Mouse (Mus musculus) stomach, embryonic 15.5 days (tissue): ENCODE results near the gene Tspan3. TPM values are rescaled to one million over a fixed set of nuclear protein-coding genes. Genes with fewer than 3 reads are reported as not detected.

Experiments
- ATAC-seq: fragments of 200-750 bp; cut with Nextera tagmentation; 2 replicates; pipeline ENCODE4 v1.8.0; 2017; ENCODE audit warnings: low read depth, moderate number of reproducible peaks, moderate TSS enrichment; ENCODE audit not compliant: insufficient read depth, low FRiP score
- H3K27ac ChIP-seq: fragments of 300-500 bp; sonication (generic); 2 replicates; pipeline ENCODE4 v1.5.1; 2015; ENCODE audit warnings: mild to moderate bottlenecking, inconsistent platforms
- H3K27me3 ChIP-seq: fragments of 300-500 bp; sonication (generic); replicated peaks from 2 replicates; pipeline ENCODE4 v1.6.1; 2015; ENCODE audit warnings: inconsistent platforms
- H3K36me3 ChIP-seq: fragments of 300-500 bp; sonication (generic); 2 replicates; pipeline ENCODE4 v1.6.1; 2015; ENCODE audit warnings: inconsistent platforms
- H3K4me1 ChIP-seq: fragments of 300-500 bp; sonication (generic); 2 replicates; pipeline ENCODE4 v1.6.1; 2015; ENCODE audit warnings: inconsistent platforms
- H3K4me2 ChIP-seq: fragments of 300-500 bp; sonication (generic); 2 replicates; pipeline ENCODE4 v1.6.1; 2015; ENCODE audit warnings: mild to moderate bottlenecking, inconsistent platforms
- H3K4me3 ChIP-seq: fragments of 300-500 bp; sonication (generic); replicated peaks from 2 replicates; pipeline ENCODE4 v1.5.1; 2015; ENCODE audit warnings: inconsistent platforms
- H3K9ac ChIP-seq: fragments of 300-500 bp; sonication (generic); 2 replicates; pipeline ENCODE4 v1.6.1; 2015; ENCODE audit warnings: inconsistent platforms
- H3K9me3 ChIP-seq: fragments of 300-500 bp; sonication (generic); 2 replicates; pipeline ENCODE4 v1.6.1; 2016; ENCODE audit warnings: inconsistent platforms
- WGBS: fragments of 180-500 bp; shearing (Covaris S2); methylation state at CpG from one replicate; pipeline ENCODE4 v1.1.7; 2015; 5-methylcytosine and 5-hydroxymethylcytosine counted together
- polyA plus RNA-seq: library from polyadenylated mRNA; unstranded; fragments of >200 nt; fragmentation: Nextera tagmentation; extraction: Ambion mirVana; gene quantifications from 2 replicates; pipeline ENCODE4 v1.2.1, GENCODE M21; 2015

Gene Tspan3
- polyA plus RNA-seq, 1 experiment from 2014 or later = 422 TPM

GRCm38 (mm10) chr9:56191498-56192455 is 26.5 kb upstream of the Tspan3 start:
- Histone ChIP-seq H3K27ac (no peak overlapping the region), H3K27me3 (no peaks in the 10 kb centered on the region), H3K9me3 (no peaks in the 10 kb centered on the region), H3K9ac (no peak overlapping the region), H3K4me1 (0 out of 2 replicates have a peak, but pooled peaks cover 9% of the 10 kb centered on the region), H3K4me3 (no peak overlapping the region), H3K4me2 (no peak overlapping the region), H3K36me3 (no peaks in the 10 kb centered on the region)
- ATAC-seq = no peak
- WGBS = 46% methylated on average over 11 of the region's 11 CpGs

- WGBS = 45% methylated on average over 8 of the region's 8 CpGs
- ATAC-seq = no peak
- no peak overlapping the region for H3K4me2 ChIP-seq
Observed at GRCm38 (mm10) chr9:56180118-56180781, 15.0 kb upstream of the Tspan3 start.

GRCm38 (mm10) chr9:56179416-56180117 is 14.3 kb upstream of the Tspan3 start:
- no peaks in the 10 kb centered on the region for H3K27me3 ChIP-seq
- no peak overlapping the region for H3K9ac ChIP-seq
- no peak overlapping the region for H3K27ac ChIP-seq
- 74% methylated on average over 6 of the region's 6 CpGs for WGBS
- no peak overlapping the region for H3K4me3 ChIP-seq
- H3K4me1 ChIP-seq = no peaks in the 10 kb centered on the region
- no peaks in the 10 kb centered on the region for H3K9me3 ChIP-seq
- no peaks in the 10 kb centered on the region for H3K36me3 ChIP-seq
- ATAC-seq = no peak
- no peak overlapping the region for H3K4me2 ChIP-seq

More at GRCm38 (mm10) chr9:56180118-56180781, 15.0 kb upstream of the Tspan3 start:
- Histone ChIP-seq H3K9me3 (no peaks in the 10 kb centered on the region), H3K9ac (no peak overlapping the region), H3K4me3 (no peak overlapping the region), H3K27ac (no peak overlapping the region), H3K27me3 (no peaks in the 10 kb centered on the region), H3K36me3 (no peaks in the 10 kb centered on the region), H3K4me1 (no peaks in the 10 kb centered on the region)

- H3K27ac ChIP-seq = no peak overlapping the region
- WGBS = 80% methylated on average over 4 of the region's 4 CpGs
Observed at GRCm38 (mm10) chr9:56177354-56177753, 12.1 kb upstream of the Tspan3 start.

GRCm38 (mm10) chr9:56175316-56175715 is 10.0 kb upstream of the Tspan3 start:
- no peaks in the 10 kb centered on the region for H3K9me3 ChIP-seq
- H3K4me3 ChIP-seq = no peak overlapping the region
- 86% methylated on average over 3 of the region's 3 CpGs for WGBS
- no peaks in the 10 kb centered on the region for H3K36me3 ChIP-seq
- ATAC-seq = no peak
- no peaks in the 10 kb centered on the region for H3K27me3 ChIP-seq
- no peak overlapping the region for H3K4me2 ChIP-seq
- H3K9ac ChIP-seq = no peak overlapping the region
- no peaks in the 10 kb centered on the region for H3K4me1 ChIP-seq
- no peak overlapping the region for H3K27ac ChIP-seq

More at GRCm38 (mm10) chr9:56177354-56177753, 12.1 kb upstream of the Tspan3 start:
- Histone ChIP-seq H3K27me3 (no peaks in the 10 kb centered on the region), H3K4me3 (no peak overlapping the region), H3K4me2 (no peak overlapping the region), H3K36me3 (no peaks in the 10 kb centered on the region), H3K4me1 (no peaks in the 10 kb centered on the region), H3K9ac (no peak overlapping the region), H3K9me3 (no peaks in the 10 kb centered on the region)
- ATAC-seq = no peak

GRCm38 (mm10) chr9:56167690-56168089 is 2.4 kb upstream of the Tspan3 start:
- WGBS = 71% methylated on average over 6 of the region's 6 CpGs
- no peak for ATAC-seq
- H3K4me1 ChIP-seq = no peaks in the 10 kb centered on the region; the same call in 1 of the 2 replicates
- H3K4me2 ChIP-seq = no peak overlapping the region
- H3K27ac ChIP-seq = no peak overlapping the region
- no peaks in the 10 kb centered on the region for H3K9me3 ChIP-seq
- H3K36me3 ChIP-seq = no peaks in the 10 kb centered on the region
- H3K4me3 ChIP-seq = no peak overlapping the region
- no peak overlapping the region for H3K9ac ChIP-seq
- no peaks in the 10 kb centered on the region for H3K27me3 ChIP-seq

- WGBS = 40% methylated on average over 5 of the region's 5 CpGs
- no peaks in the 10 kb centered on the region; the same call in 1 of the 2 replicates for H3K4me1 ChIP-seq
- no peak overlapping the region for H3K4me2 ChIP-seq
- no peaks in the 10 kb centered on the region for H3K9me3 ChIP-seq
- H3K9ac ChIP-seq = no peak overlapping the region
- no peak overlapping the region for H3K4me3 ChIP-seq
- H3K27ac ChIP-seq = no peak overlapping the region
- no peaks in the 10 kb centered on the region for H3K27me3 ChIP-seq
- ATAC-seq = no peak
- H3K36me3 ChIP-seq = no peaks in the 10 kb centered on the region
Observed at GRCm38 (mm10) chr9:56166161-56166560, 884 bp upstream of the Tspan3 start.

- under 1% methylated on average over 82 of the region's 82 CpGs for WGBS
- peak overlapping the region; percentile 97 for H3K4me3 ChIP-seq
Observed at GRCm38 (mm10) chr9:56160341-56161141, 4.7 kb downstream of the Tspan3 start.

GRCm38 (mm10) chr9:56159456-56159855 is 5.8 kb downstream of the Tspan3 start:
- no peaks in the 10 kb centered on the region for H3K9me3 ChIP-seq
- H3K9ac ChIP-seq = no peak overlapping the region; the same call in 1 of the 2 replicates
- no peaks in the 10 kb centered on the region for H3K36me3 ChIP-seq
- H3K4me1 ChIP-seq = peaks cover 10% of the 10 kb centered on the region; the same call in 1 of the 2 replicates
- peak overlapping the region; percentile 97; the same call in 1 of the 2 replicates for H3K4me3 ChIP-seq
- H3K27me3 ChIP-seq = no peaks in the 10 kb centered on the region
- H3K27ac ChIP-seq = no peak overlapping the region
- 13% methylated on average over 2 of the region's 2 CpGs for WGBS
- H3K4me2 ChIP-seq = peak overlapping the region; percentile 58
- ATAC-seq = no peak

More at GRCm38 (mm10) chr9:56160341-56161141, 4.7 kb downstream of the Tspan3 start:
- Histone ChIP-seq H3K27ac (peak overlapping the region; percentile 89), H3K9me3 (no peaks in the 10 kb centered on the region), H3K4me1 (peaks cover 10% of the 10 kb centered on the region; the same call in 1 of the 2 replicates), H3K9ac (peak overlapping the region; percentile 97), H3K4me2 (peak overlapping the region; percentile 58), H3K36me3 (no peaks in the 10 kb centered on the region), H3K27me3 (no peaks in the 10 kb centered on the region)
- peak; percentile 96 for ATAC-seq

GRCm38 (mm10) chr9:56158077-56158476 is 7.2 kb downstream of the Tspan3 start:
- no peak overlapping the region for H3K4me2 ChIP-seq
- no peak overlapping the region for H3K27ac ChIP-seq
- peaks cover 10% of the 10 kb centered on the region; the same call in 1 of the 2 replicates for H3K4me1 ChIP-seq
- no peaks in the 10 kb centered on the region for H3K27me3 ChIP-seq
- H3K4me3 ChIP-seq = no peak overlapping the region
- 45% methylated on average over 2 of the region's 2 CpGs for whole genome bisulfite sequencing
- no peak for ATAC-seq
- H3K9ac ChIP-seq = no peak overlapping the region
- no peaks in the 10 kb centered on the region for H3K36me3 ChIP-seq
- H3K9me3 ChIP-seq = no peaks in the 10 kb centered on the region

GRCm38 (mm10) chr9:56154572-56154971 is 10.7 kb downstream of the Tspan3 start:
- WGBS = 86% methylated on average over 5 of the region's 5 CpGs
- Histone ChIP-seq H3K9me3 (no peaks in the 10 kb centered on the region), H3K4me2 (no peak overlapping the region), H3K36me3 (peaks cover 3% of the 10 kb centered on the region; the same call in 1 of the 2 replicates), H3K4me1 (peaks cover 12% of the 10 kb centered on the region; the same call in 1 of the 2 replicates), H3K27ac (no peak overlapping the region), H3K27me3 (no peaks in the 10 kb centered on the region), H3K9ac (no peak overlapping the region), H3K4me3 (no peak overlapping the region)
- ATAC-seq = no peak
